Mouse (Mus musculus) layer of hippocampus, adult 6 months (tissue): ENCODE results near the gene Cers4. TPM values are rescaled to one million over a fixed set of nuclear protein-coding genes. Genes with fewer than 3 reads are reported as not detected.

Source experiments
- long read RNA-seq, 2 experiments: library from polyadenylated mRNA; unstranded; transcript quantifications; one replicate each; pipeline ENCODE4 v2.0.0; 2019 to 2020
- polyA plus RNA-seq: library from polyadenylated mRNA; unstranded; fragments of <200 nt; fragmentation: Nextera tagmentation; gene quantifications from 2 replicates; pipeline ENCODE4 v1.2.3, GENCODE M21; 2021

Gene Cers4
- 32.0 and 32.4 TPM in 2 replicates for polyA plus RNA-seq
- long read RNA-seq, experiment 1, full-length matches to known transcripts, result 41 of 63 reads
- long read RNA-seq, experiment 1, partial matches to known transcripts, result 9 of 63 reads
- long read RNA-seq, experiment 1, other reads (novel, unspliced or antisense), result 13 of 63 reads
- long read RNA-seq, experiment 2, full-length matches to known transcripts, result 143 of 195 reads
- long read RNA-seq, experiment 2, partial matches to known transcripts, result 10 of 195 reads
- long read RNA-seq, experiment 2, other reads (novel, unspliced or antisense), result 42 of 195 reads

DNA sequence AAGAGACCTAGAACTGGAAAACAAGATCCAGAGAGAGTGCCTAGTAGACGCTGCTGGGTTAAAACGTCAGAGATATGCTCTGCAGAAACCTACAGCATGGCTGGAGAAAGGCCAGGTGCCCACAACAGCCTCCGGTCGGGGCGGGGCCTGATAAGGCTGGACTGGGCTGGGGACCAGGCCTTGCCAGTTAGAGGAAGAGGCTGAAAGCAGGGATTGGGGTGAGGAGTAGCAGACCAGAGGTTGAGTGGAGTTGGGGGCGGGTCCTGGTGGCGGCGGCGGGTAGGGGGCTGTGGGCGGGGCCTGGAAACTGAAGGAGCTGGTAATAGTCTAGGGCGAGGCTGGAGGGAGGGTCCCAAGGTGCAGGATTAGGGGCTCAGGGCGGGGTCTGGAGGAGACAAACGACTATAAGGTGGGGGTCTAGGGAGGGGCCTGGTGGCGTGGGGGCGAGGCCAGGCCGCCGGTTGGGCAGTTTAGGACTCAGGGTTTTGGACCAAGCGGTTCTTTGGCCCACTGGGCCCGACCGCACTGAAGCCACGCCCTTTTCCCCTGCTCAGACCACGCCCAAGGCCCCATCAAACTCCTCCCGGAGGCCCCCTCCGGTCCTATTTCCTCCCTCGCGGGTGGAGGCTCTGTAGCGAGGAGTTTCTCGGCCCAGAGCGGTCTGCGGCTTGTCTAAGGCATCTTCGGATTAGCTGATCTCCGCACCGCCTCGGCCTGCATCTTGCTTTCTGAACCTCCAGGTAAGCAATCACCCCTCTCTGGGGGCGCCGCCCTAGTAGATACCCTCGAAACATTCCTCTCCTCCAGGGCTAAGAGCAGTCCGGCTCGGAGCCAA is at the start of gene Cers4:
Cers4 (plus strand) TSS at position 176 of the 835 bp plus-strand sequence.

Other genes starting within 250 kb of the Cers4 start
- 0.21 and 0.40 TPM in 2 replicates for gene Tgfbr3l, start 244.8 kb upstream of the Cers4 start, polyA plus RNA-seq
- 31.8 and 34.8 TPM in 2 replicates for gene Snapc2, start 239.9 kb upstream of the Cers4 start, polyA plus RNA-seq
- 735 and 876 TPM in 2 replicates for gene Ctxn1, start 233.8 kb upstream of the Cers4 start, polyA plus RNA-seq
- gene Timm44, start 217.1 kb upstream of the Cers4 start, polyA plus RNA-seq, result 22.1 and 27.5 TPM in 2 replicates
- 19.5 and 23.5 TPM in 2 replicates for gene Ccl25, start 167.8 kb upstream of the Cers4 start, polyA plus RNA-seq
- 69.8 and 88.2 TPM in 2 replicates for gene Elavl1, start 167.6 kb upstream of the Cers4 start, polyA plus RNA-seq
- gene Zfp958, start 120.1 kb downstream of the Cers4 start, polyA plus RNA-seq, result 5.9 and 7.0 TPM in 2 replicates